Mouse (Mus musculus) midbrain, embryonic 14.5 days (tissue): Measurements from ENCODE around the gene Ccdc42. TPM values are rescaled to one million over a fixed set of nuclear protein-coding genes. Genes with fewer than 3 reads are reported as not detected.

ENCODE experiments used
- ATAC-seq: fragments of 200-750 bp; cut with Nextera tagmentation; 2 replicates; pipeline ENCODE4 v1.8.0; 2017; ENCODE audit warnings: moderate number of reproducible peaks, moderate library complexity; ENCODE audit not compliant: low FRiP score, low TSS enrichment
- DNase-seq: peaks from one replicate; pipeline ENCODE4 v3.0.0-alpha.2; 2015
- H3K27ac ChIP-seq: fragments of 300-500 bp; sonication (generic); replicated peaks from 2 replicates; pipeline ENCODE4 v1.5.1; 2014; ENCODE audit warnings: mild to moderate bottlenecking, low read depth, low read length, moderate library complexity
- H3K27me3 ChIP-seq: fragments of 300-500 bp; sonication (generic); 2 replicates; pipeline ENCODE4 v1.6.1; 2014; ENCODE audit warnings: low read length, control low read depth, mixed read lengths; ENCODE audit not compliant: control insufficient read depth, insufficient read depth
- H3K36me3 ChIP-seq: fragments of 300-500 bp; sonication (generic); 2 replicates; pipeline ENCODE4 v1.6.1; 2014; ENCODE audit warnings: low read length, control low read depth; ENCODE audit not compliant: control insufficient read depth, insufficient read depth
- H3K4me1 ChIP-seq: fragments of 300-500 bp; sonication (generic); 2 replicates; pipeline ENCODE4 v1.6.1; 2014; ENCODE audit warnings: mild to moderate bottlenecking, antibody characterized with exemption, low read length, control low read depth; ENCODE audit not compliant: control insufficient read depth, insufficient read depth
- H3K4me2 ChIP-seq: fragments of 300-500 bp; sonication (generic); 2 replicates; pipeline ENCODE4 v1.6.1; 2014; ENCODE audit warnings: mild to moderate bottlenecking, low read length, moderate library complexity
- H3K4me3 ChIP-seq: fragments of 300-500 bp; sonication (generic); replicated peaks from 2 replicates; pipeline ENCODE4 v1.5.1; 2014; ENCODE audit warnings: low read depth, low read length
- H3K9ac ChIP-seq: fragments of 300-500 bp; sonication (generic); replicated peaks from 2 replicates; pipeline ENCODE4 v1.6.1; 2014; ENCODE audit warnings: mild to moderate bottlenecking, low read length, moderate library complexity
- H3K9me3 ChIP-seq: fragments of 300-500 bp; sonication (generic); 2 replicates; pipeline ENCODE4 v1.6.1; 2016; ENCODE audit warnings: low read length, control low read depth, mixed read lengths; ENCODE audit not compliant: control insufficient read depth
- WGBS: fragments of 180-500 bp; shearing (Covaris S2); extraction: QIAGEN DNeasy Blood & Tissue Kit; methylation state at CpG from one replicate; pipeline ENCODE4 v1.1.7; 2014; 5-methylcytosine and 5-hydroxymethylcytosine counted together
- polyA plus RNA-seq: library from polyadenylated mRNA; unstranded; fragments of >200 nt; fragmentation: Nextera tagmentation; extraction: Ambion mirVana; gene quantifications from 2 replicates; pipeline ENCODE4 v1.2.1, GENCODE M21; 2014

Gene Ccdc42
- polyA plus RNA-seq, 1 experiment from 2014 or later = not detected

GRCm38 (mm10) chr11:68555918-68556584 is 30.8 kb upstream of the Ccdc42 start, which contains the start of gene Mfsd6l:
Gene Mfsd6l, plus strand, starts transcription at chr11:68556186.
- H3K9ac ChIP-seq = no peak within 1 kb of the TSS
- H3K4me3 ChIP-seq = 0 out of 2 replicates have a peak within 1 kb of the TSS, but pooled peaks have one; percentile 10
- H3K27me3 ChIP-seq = no peaks in the 10 kb centered on the region
- 8% methylated on average over 37 of the region's 37 CpGs for WGBS
- no peaks in the 10 kb centered on the region for H3K36me3 ChIP-seq
- no peak within 1 kb of the TSS for H3K27ac ChIP-seq
- H3K9me3 ChIP-seq = no peaks in the 10 kb centered on the region
- ATAC-seq = no peak
- H3K4me1 ChIP-seq = no peaks in the 10 kb centered on the region
- no peak for DNase-seq
- H3K4me2 ChIP-seq = peak within 1 kb of the TSS; percentile 46

GRCm38 (mm10) chr11:68559546-68559945 is 27.3 kb upstream of the Ccdc42 start:
- Histone ChIP-seq H3K4me1 (no peaks in the 10 kb centered on the region), H3K9me3 (no peaks in the 10 kb centered on the region), H3K4me3 (no peak overlapping the region), H3K4me2 (no peak overlapping the region), H3K27me3 (no peaks in the 10 kb centered on the region), H3K27ac (no peak overlapping the region), H3K9ac (no peak overlapping the region), H3K36me3 (no peaks in the 10 kb centered on the region)
- WGBS = 60% methylated on average over 1 of the region's 1 CpGs
- ATAC-seq (no peak), DNase-seq (no peak)

GRCm38 (mm10) chr11:68561957-68562950 is 24.6 kb upstream of the Ccdc42 start:
- ATAC-seq = no peak
- Histone ChIP-seq H3K4me3 (no peak overlapping the region), H3K27ac (no peak overlapping the region), H3K27me3 (no peaks in the 10 kb centered on the region), H3K4me2 (no peak overlapping the region), H3K9ac (no peak overlapping the region), H3K9me3 (no peaks in the 10 kb centered on the region), H3K4me1 (no peaks in the 10 kb centered on the region), H3K36me3 (no peaks in the 10 kb centered on the region)
- no peak for DNase-seq
- WGBS = 84% methylated on average over 11 of the region's 11 CpGs

GRCm38 (mm10) chr11:68564356-68565031 is 22.3 kb upstream of the Ccdc42 start:
- no peaks in the 10 kb centered on the region for H3K9me3 ChIP-seq

GRCm38 (mm10) chr11:68565032-68565429 is 21.8 kb upstream of the Ccdc42 start:
- H3K9ac ChIP-seq = no peak overlapping the region
- H3K27me3 ChIP-seq = 0 out of 2 replicates have a peak, but pooled peaks cover 3% of the 10 kb centered on the region
- no peak overlapping the region for H3K4me3 ChIP-seq
- DNase-seq = no peak
- no peak for ATAC-seq
- no peaks in the 10 kb centered on the region for H3K4me1 ChIP-seq
- no peaks in the 10 kb centered on the region for H3K9me3 ChIP-seq
- H3K27ac ChIP-seq = no peak overlapping the region
- H3K36me3 ChIP-seq = no peaks in the 10 kb centered on the region
- WGBS = 87% methylated on average over 3 of the region's 3 CpGs
- no peak overlapping the region for H3K4me2 ChIP-seq

More at GRCm38 (mm10) chr11:68564356-68565031, 22.3 kb upstream of the Ccdc42 start:
- H3K27ac ChIP-seq = no peak overlapping the region
- no peak for DNase-seq
- 81% methylated on average over 13 of the region's 13 CpGs for WGBS
- no peak overlapping the region for H3K4me3 ChIP-seq
- no peak for ATAC-seq
- H3K27me3 ChIP-seq = 0 out of 2 replicates have a peak, but pooled peaks cover 3% of the 10 kb centered on the region
- no peak overlapping the region for H3K4me2 ChIP-seq
- H3K36me3 ChIP-seq = no peaks in the 10 kb centered on the region
- H3K9ac ChIP-seq = no peak overlapping the region
- H3K4me1 ChIP-seq = no peaks in the 10 kb centered on the region

- H3K4me2 ChIP-seq = peak overlapping the region; percentile 59
- no peaks in the 10 kb centered on the region for H3K4me1 ChIP-seq
- H3K9ac ChIP-seq = peak overlapping the region; percentile 27; the same call in 1 of the 2 replicates
- no peaks in the 10 kb centered on the region for H3K36me3 ChIP-seq
- 22% methylated on average over 17 of the region's 17 CpGs for WGBS
- no peaks in the 10 kb centered on the region for H3K9me3 ChIP-seq
- DNase-seq (peak; percentile 95), ATAC-seq (no peak)
- H3K27me3 ChIP-seq = 0 out of 2 replicates have a peak, but pooled peaks cover 3% of the 10 kb centered on the region
- peak overlapping the region; percentile 24 for H3K4me3 ChIP-seq
- no peak overlapping the region for H3K27ac ChIP-seq
These were observed 20.3 kb upstream of the Ccdc42 start for GRCm38 (mm10) chr11:68566447-68567059.

GRCm38 (mm10) chr11:68570861-68571260 is 16.0 kb upstream of the Ccdc42 start:
- H3K9ac ChIP-seq = no peak overlapping the region
- no peaks in the 10 kb centered on the region for H3K9me3 ChIP-seq
- H3K27me3 ChIP-seq = 0 out of 2 replicates have a peak, but pooled peaks cover 3% of the 10 kb centered on the region
- H3K4me2 ChIP-seq = no peak overlapping the region
- WGBS = 88% methylated on average over 5 of the region's 5 CpGs
- no peaks in the 10 kb centered on the region for H3K36me3 ChIP-seq
- DNase-seq (no peak), ATAC-seq (no peak)
- no peak overlapping the region for H3K4me3 ChIP-seq
- H3K27ac ChIP-seq = no peak overlapping the region
- H3K4me1 ChIP-seq = no peaks in the 10 kb centered on the region

GRCm38 (mm10) chr11:68577076-68577475 is 9.7 kb upstream of the Ccdc42 start:
- no peak overlapping the region for H3K4me3 ChIP-seq
- DNase-seq (no peak), ATAC-seq (no peak)
- no peaks in the 10 kb centered on the region for H3K9me3 ChIP-seq
- 84% methylated on average over 1 of the region's 1 CpGs for WGBS
- H3K27ac ChIP-seq = no peak overlapping the region
- H3K36me3 ChIP-seq = no peaks in the 10 kb centered on the region
- no peak overlapping the region for H3K9ac ChIP-seq
- H3K4me1 ChIP-seq = no peaks in the 10 kb centered on the region
- H3K27me3 ChIP-seq = no peaks in the 10 kb centered on the region
- no peak overlapping the region for H3K4me2 ChIP-seq
